In genomic region chr17:63864171-63864571, GRCm38 (mm10) we compare ENCODE assay signal across 8 mouse cellular contexts. TPM values are rescaled to one million over a fixed set of nuclear protein-coding genes. Genes with fewer than 3 reads are reported as not detected.
DNase-seq lines count a peak whose midpoint lies in the region; ATAC-seq and TF ChIP-seq lines count a peak whose summit lies in the region.

No protein-coding gene starts in this region.

- H3K4me3 ChIP-seq in CH12.LX (replicated peaks in 1 of 3; ENCODE audit: low read depth in 2 of 3, low read length in 2 of 3, poor library complexity in 1 of 3), result peak overlapping the region; percentile 63 to 77 (median 64)
- H3K4me3 ChIP-seq in cortical plate, adult 2 months (ENCODE audit: insufficient read depth, low read length), result peak overlapping the region; percentile 52
- peak overlapping the region; percentile 95 for H3K4me3 ChIP-seq in hindbrain, postnatal 0 days (ENCODE audit: low read length)
- peak overlapping the region; percentile 92 for H3K4me3 ChIP-seq in lung, embryonic 16.5 days (ENCODE audit: low read length)
- H3K4me3 ChIP-seq in stomach, embryonic 14.5 days (ENCODE audit: low read depth, low read length), result peak overlapping the region; percentile 89

- in situ Hi-C loops in CH12.LX (cut with MboI; ENCODE audit: low pct_ligation_motif_present, low pct_unique_long_range_greater_than_20kb, low sequenced_read_pairs), result no loop called here

- DNase-seq in gastrocnemius, postnatal 14 days, result peak; percentile 59
- DNase-seq in gastrocnemius, postnatal 10 days, result no peak
- no peak for DNase-seq in CH12.LX (ENCODE audit: extremely low read depth)
- peak; percentile 59 for DNase-seq in hindbrain, postnatal 0 days (ENCODE audit: low spot score)
- no peak for DNase-seq in cerebellum, adult 9-11 months

- no peak overlapping the region for H3K27ac ChIP-seq in CH12.LX (ENCODE audit: insufficient read depth, low read depth)
- H3K27ac ChIP-seq in cortical plate, adult 2 months (ENCODE audit: insufficient read depth, low read length), result peak overlapping the region; percentile 93
- H3K27ac ChIP-seq in hindbrain, postnatal 0 days, result peak overlapping the region; percentile 87
- peak overlapping the region; percentile 83 for H3K27ac ChIP-seq in lung, embryonic 16.5 days (ENCODE audit: low read length)
- H3K27ac ChIP-seq in stomach, embryonic 14.5 days (ENCODE audit: low read length), result peak overlapping the region; percentile 61; the same call in 1 of the 2 replicates

- TF ChIP-seq RAD21 in CH12.LX (IDR thresholded peaks at IDR 0.05; ENCODE audit: low read depth, low read length), result no peak

- H3K4me2 ChIP-seq in CH12.LX (ENCODE audit: insufficient read depth, low read depth, poor library complexity, severe bottlenecking), result peak overlapping the region; percentile 94
- H3K4me2 ChIP-seq in hindbrain, postnatal 0 days (ENCODE audit: low read depth, low read length), result peak overlapping the region; percentile 67
- H3K4me2 ChIP-seq in lung, embryonic 16.5 days (ENCODE audit: low read depth, low read length), result peak overlapping the region; percentile 92
- peak overlapping the region; percentile 83 for H3K4me2 ChIP-seq in stomach, embryonic 14.5 days (replicated peaks; ENCODE audit: low read depth, low read length)

- peak; percentile 77 for ATAC-seq in hindbrain, postnatal 0 days
- peak; percentile 74 for ATAC-seq in lung, embryonic 16.5 days (ENCODE audit: low read depth)
- peak; percentile 62 for ATAC-seq in stomach, embryonic 14.5 days (ENCODE audit: insufficient number of reproducible peaks, insufficient read depth, low FRiP score, low read depth)

- WGBS in hindbrain, postnatal 0 days, result under 1% methylated on average over 44 of the region's 48 CpGs
- WGBS in lung, embryonic 16.5 days, result 0% methylated on average over 29 of the region's 48 CpGs
- WGBS in stomach, embryonic 14.5 days, result under 1% methylated on average over 44 of the region's 48 CpGs

- peak overlapping the region; percentile 54 for H3K9ac ChIP-seq in CH12.LX (ENCODE audit: insufficient read depth, low read depth)
- H3K9ac ChIP-seq in hindbrain, postnatal 0 days (replicated peaks; ENCODE audit: low read length), result peak overlapping the region; percentile 95
- peak overlapping the region; percentile 89 for H3K9ac ChIP-seq in lung, embryonic 16.5 days (ENCODE audit: low read length)
- H3K9ac ChIP-seq in stomach, embryonic 14.5 days (replicated peaks; ENCODE audit: low read depth, low read length), result peak overlapping the region; percentile 62

- no peak for TF ChIP-seq CTCF in CH12.LX (conservative IDR thresholded peaks at IDR 0.05 in 1 of 2, IDR thresholded peaks at IDR 0.05 in 1 of 2; ENCODE audit: low read depth in 2 of 2, low read length in 2 of 2)
- no peak for TF ChIP-seq CTCF in cortical plate, adult 2 months (IDR thresholded peaks at IDR 0.05; ENCODE audit: extremely low read depth, insufficient read depth, low read length)
- no peak for TF ChIP-seq CTCF in hindbrain, postnatal 0 days (IDR thresholded peaks at IDR 0.05; ENCODE audit: low read depth)

- TF ChIP-seq EP300 in CH12.LX (IDR thresholded peaks at IDR 0.05; ENCODE audit: low read length), result no peak

- peaks cover 5% of the 10 kb centered on the region for H3K9me3 ChIP-seq in CH12.LX (replicated peaks; ENCODE audit: low read length)
- H3K9me3 ChIP-seq in hindbrain, postnatal 0 days (ENCODE audit: low read length), result no peaks in the 10 kb centered on the region
- H3K9me3 ChIP-seq in lung, embryonic 16.5 days (ENCODE audit: control insufficient read depth, low read length), result no peaks in the 10 kb centered on the region
- H3K9me3 ChIP-seq in stomach, embryonic 14.5 days (ENCODE audit: control insufficient read depth, low read depth, low read length), result no peaks in the 10 kb centered on the region

- intact Hi-C loops in gastrocnemius, postnatal 14 days (cut with DNase I; ENCODE audit: low total_unique reads), result no loop called here

- H3K36me3 ChIP-seq in CH12.LX (replicated peaks in 1 of 2; ENCODE audit: control insufficient read depth in 1 of 2, insufficient read depth in 1 of 2, low read length in 1 of 2), result no peaks in the 10 kb centered on the region
- H3K36me3 ChIP-seq in hindbrain, postnatal 0 days (ENCODE audit: insufficient read depth, low read length), result no peaks in the 10 kb centered on the region
- no peaks in the 10 kb centered on the region for H3K36me3 ChIP-seq in lung, embryonic 16.5 days (ENCODE audit: control insufficient read depth, insufficient read depth, low read length)
- no peaks in the 10 kb centered on the region for H3K36me3 ChIP-seq in stomach, embryonic 14.5 days (ENCODE audit: control insufficient read depth, insufficient read depth, low read length)

- no peaks in the 10 kb centered on the region for H3K79me2 ChIP-seq in CH12.LX (replicated peaks; ENCODE audit: control insufficient read depth, extremely low read depth, insufficient read depth, poor library complexity, severe bottlenecking)

- no peak for TF ChIP-seq POLR2A in CH12.LX (IDR thresholded peaks at IDR 0.05; ENCODE audit: low read depth, low read length)
- no peak for TF ChIP-seq POLR2A in cortical plate, adult 2 months (IDR thresholded peaks at IDR 0.05; ENCODE audit: extremely low read depth, insufficient read depth, low read length)

- H3K27me3 ChIP-seq in CH12.LX (replicated peaks), result peaks cover 40% of the 10 kb centered on the region
- H3K27me3 ChIP-seq in hindbrain, postnatal 0 days (ENCODE audit: insufficient read depth, low read length), result no peaks in the 10 kb centered on the region
- H3K27me3 ChIP-seq in lung, embryonic 16.5 days (ENCODE audit: control insufficient read depth, insufficient read depth, low read depth, low read length), result no peaks in the 10 kb centered on the region
- H3K27me3 ChIP-seq in stomach, embryonic 14.5 days (ENCODE audit: control insufficient read depth, insufficient read depth, low read length), result no peaks in the 10 kb centered on the region

- peaks cover 2 to 20% of the 10 kb centered on the region in 2 experiments; a peak in 2 of 4 replicates for H3K4me1 ChIP-seq in CH12.LX (ENCODE audit: control insufficient read depth in 1 of 2, insufficient read depth in 2 of 2)
- no peaks in the 10 kb centered on the region for H3K4me1 ChIP-seq in cortical plate, adult 2 months (ENCODE audit: control insufficient read depth, insufficient read depth, low read length)
- H3K4me1 ChIP-seq in hindbrain, postnatal 0 days (ENCODE audit: insufficient read depth, low read length), result peaks cover 5% of the 10 kb centered on the region; the same call in 1 of the 2 replicates
- peaks cover 10% of the 10 kb centered on the region for H3K4me1 ChIP-seq in lung, embryonic 16.5 days (replicated peaks; ENCODE audit: control insufficient read depth, insufficient read depth, low read length)
- no peaks in the 10 kb centered on the region for H3K4me1 ChIP-seq in stomach, embryonic 14.5 days (ENCODE audit: control insufficient read depth, insufficient read depth, low read length)

- dilution Hi-C loops in CH12.LX (cut with MboI; ENCODE audit: extremely low pct_ligation_motif_present, extremely low pct_unique_long_range_greater_than_20kb, low sequenced_read_pairs), result no loop called here

TF ChIP-seq in CH12.LX, 34 proteins besides CTCF, POLR2A, EP300 and RAD21 (continues in another document):
- TF ChIP-seq ZNF384 (IDR thresholded peaks at IDR 0.05; ENCODE audit: low read depth, low read length) (no peak), MYC (IDR thresholded peaks at IDR 0.05; ENCODE audit: low read depth, low read length) (no peak), JUND (conservative IDR thresholded peaks at IDR 0.05; ENCODE audit: low read depth, low read length) (no peak), UBTF (IDR thresholded peaks at IDR 0.05; ENCODE audit: low read depth, low read length) (no peak), CHD1 (IDR thresholded peaks at IDR 0.05; ENCODE audit: low read depth, low read length) (no peak), E2F4 (IDR thresholded peaks at IDR 0.05; ENCODE audit: insufficient replicate concordance, low read depth, low read length) (no peak), ZMIZ1 (IDR thresholded peaks at IDR 0.05; ENCODE audit: low read depth, low read length) (no peak), MAZ (IDR thresholded peaks at IDR 0.05; ENCODE audit: low read depth, low read length) (no peak), HCFC1 (IDR thresholded peaks at IDR 0.05; ENCODE audit: low read depth, low read length) (no peak), KAT2A (IDR thresholded peaks at IDR 0.05; ENCODE audit: insufficient replicate concordance, low read length) (no peak), JUN (IDR thresholded peaks at IDR 0.05; ENCODE audit: insufficient read depth, low read depth, low read length) (no peak), ELF1 (IDR thresholded peaks at IDR 0.05; ENCODE audit: low read depth, low read length) (no peak), MAFK (IDR thresholded peaks at IDR 0.05; ENCODE audit: insufficient replicate concordance, low read length) (no peak), USF2 (conservative IDR thresholded peaks at IDR 0.05; ENCODE audit: low read depth, low read length) (no peak), ZC3H11A (IDR thresholded peaks at IDR 0.05; ENCODE audit: low read depth, low read length) (no peak), PAX5 (IDR thresholded peaks at IDR 0.05; ENCODE audit: low read length) (no peak)

RNA-seq across cellular contexts. Expression of gene A930002H24Rik, which starts 0.6 kb away (rescaled TPM):
- total RNA-seq in gastrocnemius, postnatal 14 days (2021), result not detected
- under 1 TPM in 1 of 2 experiments, not detected in 1; 0.73 TPM for total RNA-seq in gastrocnemius, postnatal 10 days (2021)
- total RNA-seq in CH12.LX (2012; rRNA removed) (not detected in 2 replicates), CH12.LX (2014; rRNA removed) (not detected in 2 replicates)
- polyA plus RNA-seq in CH12.LX (2012; ENCODE audit: insufficient read length, low read depth), result not detected in 2 replicates
- 0.55 and 1.1 TPM in 2 replicates for polyA plus RNA-seq in cortical plate, adult 2 months (2012; rRNA removed)
- total RNA-seq in hindbrain, postnatal 0 days (2014; rRNA removed), result 8.4 TPM in 1 of 2 replicates, not detected in the other
- polyA plus RNA-seq in hindbrain, postnatal 0 days (2015; fragmentation: Nextera tagmentation; extraction: Ambion mirVana), result 2.8 and 3.8 TPM in 2 replicates
- polyA plus RNA-seq in lung, embryonic 16.5 days (2015; fragmentation: Nextera tagmentation; extraction: Ambion mirVana), result 2.5 and 4.6 TPM in 2 replicates
- 3.5 and 3.6 TPM in 2 replicates for polyA plus RNA-seq in stomach, embryonic 14.5 days (2014; fragmentation: Nextera tagmentation; extraction: Ambion mirVana)

RNA-seq across cellular contexts. Expression of gene Fer, which starts 1.3 kb away (rescaled TPM):
- total RNA-seq in gastrocnemius, postnatal 14 days (2021), result 10 to 100 TPM; 11.1 to 13.4 TPM
- total RNA-seq in gastrocnemius, postnatal 10 days (2021), result 10 to 100 TPM; 17.6 to 21.3 TPM
- total RNA-seq in CH12.LX (2012; rRNA removed) (3.4 and 4.5 TPM in 2 replicates), CH12.LX (2014; rRNA removed) (4.3 and 4.9 TPM in 2 replicates)
- 4.9 and 5.1 TPM in 2 replicates for polyA plus RNA-seq in CH12.LX (2012; ENCODE audit: insufficient read length, low read depth)
- polyA plus RNA-seq in cortical plate, adult 2 months (2012; rRNA removed), result 9.8 and 10.5 TPM in 2 replicates
- 14.3 and 20.8 TPM in 2 replicates for total RNA-seq in hindbrain, postnatal 0 days (2014; rRNA removed)
- polyA plus RNA-seq in hindbrain, postnatal 0 days (2015; fragmentation: Nextera tagmentation; extraction: Ambion mirVana), result 24.8 and 25.1 TPM in 2 replicates
- 28.5 and 30.4 TPM in 2 replicates for polyA plus RNA-seq in lung, embryonic 16.5 days (2015; fragmentation: Nextera tagmentation; extraction: Ambion mirVana)
- 33.9 and 34.3 TPM in 2 replicates for polyA plus RNA-seq in stomach, embryonic 14.5 days (2014; fragmentation: Nextera tagmentation; extraction: Ambion mirVana)

Comparison
In these comparisons a context has a peak if more than half of its experiments do, and no peak if none do; other contexts are left out.
1. DNase-seq: peak in gastrocnemius, postnatal 14 days (single experiment) and hindbrain, postnatal 0 days (single experiment); none in gastrocnemius, postnatal 10 days (single experiment), CH12.LX (single experiment) and cerebellum, adult 9-11 months (single experiment).
2. Peak in every context shown above with its lines, with median percentiles within 50 percentile points of each other: H3K4me2 ChIP-seq, H3K4me3 ChIP-seq, H3K9ac ChIP-seq and ATAC-seq.